Mouse (Mus musculus): ENCODE data around the gene BC048671. TPM values are rescaled to one million over a fixed set of nuclear protein-coding genes. Genes with fewer than 3 reads are reported as not detected.

Gene BC048671
- polyA plus RNA-seq, 1 experiment from 2014 or later = not detected

GRCm38 (mm10) chr6:90324463-90324862, 23.4 kb downstream of the BC048671 start:
- Histone ChIP-seq H3K4me1 (peaks cover 4% of the 10 kb centered on the region; the same call in 1 of the 2 replicates), H3K9me3 (no peaks in the 10 kb centered on the region), H3K36me3 (replicated peaks) (no peaks in the 10 kb centered on the region), H3K9ac (no peak overlapping the region), H3K4me3 (no peak overlapping the region), H3K4me2 (no peak overlapping the region), H3K27ac (no peak overlapping the region), H3K27me3 (replicated peaks) (no peaks in the 10 kb centered on the region)
- WGBS = 69% methylated on average over 3 of the region's 3 CpGs
- ATAC-seq (replicated peaks) = no peak

GRCm38 (mm10) chr6:90324991-90325390, 24.0 kb downstream of the BC048671 start, which contains the start of gene Chst13:
Gene Chst13, minus strand, starts transcription at chr6:90325185.
- Histone ChIP-seq H3K27ac (no peak within 1 kb of the TSS), H3K9me3 (no peaks in the 10 kb centered on the region), H3K9ac (no peak within 1 kb of the TSS), H3K4me2 (peak within 1 kb of the TSS; percentile 40), H3K4me1 (peaks cover 4% of the 10 kb centered on the region; the same call in 1 of the 2 replicates), H3K27me3 (replicated peaks) (no peaks in the 10 kb centered on the region), H3K36me3 (replicated peaks) (no peaks in the 10 kb centered on the region), H3K4me3 (no peak within 1 kb of the TSS)
- WGBS = 9% methylated on average over 22 of the region's 22 CpGs
- ATAC-seq (replicated peaks) = no peak

- no peak overlapping the region for H3K9ac ChIP-seq
- H3K9me3 ChIP-seq = no peaks in the 10 kb centered on the region
- H3K4me1 ChIP-seq = peaks cover 4% of the 10 kb centered on the region; the same call in 1 of the 2 replicates
- ATAC-seq (replicated peaks) = no peak
- H3K27ac ChIP-seq = no peak overlapping the region
- H3K4me3 ChIP-seq = no peak overlapping the region
- no peaks in the 10 kb centered on the region for H3K27me3 ChIP-seq (replicated peaks)
- no peaks in the 10 kb centered on the region for H3K36me3 ChIP-seq (replicated peaks)
- H3K4me2 ChIP-seq = no peak overlapping the region
- WGBS = 23% methylated on average over 6 of the region's 6 CpGs
These were observed 26.7 kb downstream of the BC048671 start for GRCm38 (mm10) chr6:90327670-90328069.

GRCm38 (mm10) chr6:90329953-90330352, 28.9 kb downstream of the BC048671 start:
- Histone ChIP-seq H3K4me1 (peaks cover 2% of the 10 kb centered on the region; the same call in 1 of the 2 replicates), H3K9me3 (no peaks in the 10 kb centered on the region), H3K4me2 (no peak overlapping the region), H3K27ac (no peak overlapping the region), H3K36me3 (replicated peaks) (no peaks in the 10 kb centered on the region), H3K9ac (no peak overlapping the region), H3K4me3 (no peak overlapping the region), H3K27me3 (replicated peaks) (no peaks in the 10 kb centered on the region)
- 14% methylated on average over 1 of the region's 1 CpGs for WGBS
- ATAC-seq (replicated peaks) = 0 out of 2 replicates have a peak, but pooled peaks have one; percentile 45

- ATAC-seq (replicated peaks) = no peak
- WGBS = 86% methylated on average over 7 of the region's 7 CpGs
These were observed 31.8 kb downstream of the BC048671 start, which contains the start of gene Uroc1 for GRCm38 (mm10) chr6:90332561-90333425. Gene Uroc1, plus strand, starts transcription at chr6:90333284.

GRCm38 (mm10) chr6:90334244-90334643, 33.2 kb downstream of the BC048671 start:
- no peak for ATAC-seq (replicated peaks)
- WGBS = 83% methylated on average over 3 of the region's 3 CpGs
- Histone ChIP-seq H3K4me3 (no peak overlapping the region), H3K4me2 (no peak overlapping the region), H3K27ac (no peak overlapping the region), H3K9ac (no peak overlapping the region), H3K27me3 (replicated peaks) (no peaks in the 10 kb centered on the region), H3K36me3 (replicated peaks) (no peaks in the 10 kb centered on the region), H3K9me3 (no peaks in the 10 kb centered on the region), H3K4me1 (no peaks in the 10 kb centered on the region)

More at GRCm38 (mm10) chr6:90332561-90333425, 31.8 kb downstream of the BC048671 start, which contains the start of gene Uroc1:
- no peak within 1 kb of the TSS for H3K4me2 ChIP-seq
- no peak within 1 kb of the TSS for H3K9ac ChIP-seq
- no peaks in the 10 kb centered on the region for H3K36me3 ChIP-seq (replicated peaks)
- H3K4me3 ChIP-seq = no peak within 1 kb of the TSS
- H3K27ac ChIP-seq = no peak within 1 kb of the TSS
- no peaks in the 10 kb centered on the region for H3K27me3 ChIP-seq (replicated peaks)
- H3K4me1 ChIP-seq = no peaks in the 10 kb centered on the region
- H3K9me3 ChIP-seq = no peaks in the 10 kb centered on the region

GRCm38 (mm10) chr6:90342343-90342742, 41.3 kb downstream of the BC048671 start:
- Histone ChIP-seq H3K36me3 (replicated peaks) (no peaks in the 10 kb centered on the region), H3K4me3 (no peak overlapping the region), H3K27me3 (replicated peaks) (no peaks in the 10 kb centered on the region), H3K4me2 (no peak overlapping the region), H3K9ac (no peak overlapping the region), H3K4me1 (no peaks in the 10 kb centered on the region), H3K9me3 (no peaks in the 10 kb centered on the region), H3K27ac (no peak overlapping the region)
- no peak for ATAC-seq (replicated peaks)
- 77% methylated on average over 2 of the region's 2 CpGs for WGBS

GRCm38 (mm10) chr6:90347183-90347582, 46.2 kb downstream of the BC048671 start:
- Histone ChIP-seq H3K4me1 (no peaks in the 10 kb centered on the region), H3K27me3 (replicated peaks) (no peaks in the 10 kb centered on the region), H3K36me3 (replicated peaks) (no peaks in the 10 kb centered on the region), H3K4me2 (no peak overlapping the region), H3K9ac (no peak overlapping the region), H3K27ac (no peak overlapping the region), H3K4me3 (no peak overlapping the region), H3K9me3 (no peaks in the 10 kb centered on the region)
- 80% methylated on average over 4 of the region's 4 CpGs for WGBS
- ATAC-seq (replicated peaks) = no peak

- H3K9me3 ChIP-seq = no peaks in the 10 kb centered on the region
- H3K27ac ChIP-seq = no peak overlapping the region
- WGBS = 82% methylated on average over 4 of the region's 4 CpGs
- H3K27me3 ChIP-seq (replicated peaks) = no peaks in the 10 kb centered on the region
- ATAC-seq (replicated peaks) = no peak
- H3K36me3 ChIP-seq (replicated peaks) = no peaks in the 10 kb centered on the region
- no peak overlapping the region for H3K4me3 ChIP-seq
- no peaks in the 10 kb centered on the region for H3K4me1 ChIP-seq
- no peak overlapping the region for H3K9ac ChIP-seq
- no peak overlapping the region for H3K4me2 ChIP-seq
These were observed 47.5 kb downstream of the BC048671 start for GRCm38 (mm10) chr6:90348500-90348899.

- no peak overlapping the region for H3K4me2 ChIP-seq
- whole genome bisulfite sequencing = 75% methylated on average over 2 of the region's 2 CpGs
- H3K9ac ChIP-seq = no peak overlapping the region
- H3K4me3 ChIP-seq = no peak overlapping the region
- H3K27me3 ChIP-seq (replicated peaks) = no peaks in the 10 kb centered on the region
- ATAC-seq (replicated peaks) = no peak
- no peaks in the 10 kb centered on the region for H3K4me1 ChIP-seq
- no peaks in the 10 kb centered on the region for H3K9me3 ChIP-seq
- no peak overlapping the region for H3K27ac ChIP-seq
- H3K36me3 ChIP-seq (replicated peaks) = no peaks in the 10 kb centered on the region
These were observed 49.0 kb downstream of the BC048671 start for GRCm38 (mm10) chr6:90350011-90350410.

Measured in midbrain, embryonic 15.5 days (tissue).